Mouse (Mus musculus): ENCODE data around the gene Pom121. TPM values are rescaled to one million over a fixed set of nuclear protein-coding genes. Genes with fewer than 3 reads are reported as not detected.

The Pom121 gene
- polyA plus RNA-seq, 1 experiment, result 133 TPM

- TF ChIP-seq GATA1 (IDR thresholded peaks at IDR 0.05; ENCODE audit: low read length), result no peak
Observed at GRCm38 (mm10) chr5:135346430-135346829, 47.9 kb downstream of the Pom121 start.

- no peak for TF ChIP-seq GATA1 (IDR thresholded peaks at IDR 0.05; ENCODE audit: low read length)
Observed at GRCm38 (mm10) chr5:135345989-135346388, 48.4 kb downstream of the Pom121 start.

- TF ChIP-seq GATA1 (IDR thresholded peaks at IDR 0.05; ENCODE audit: low read length), result no peak
Observed at GRCm38 (mm10) chr5:135337575-135337974, 56.8 kb downstream of the Pom121 start.

- no peak for TF ChIP-seq GATA1 (IDR thresholded peaks at IDR 0.05; ENCODE audit: low read length)
Observed at GRCm38 (mm10) chr5:135331161-135331560, 63.2 kb downstream of the Pom121 start.

- no peak for TF ChIP-seq GATA1 (IDR thresholded peaks at IDR 0.05; ENCODE audit: low read length)
Observed at GRCm38 (mm10) chr5:135330201-135330600, 64.1 kb downstream of the Pom121 start.

- no peak for TF ChIP-seq GATA1 (IDR thresholded peaks at IDR 0.05; ENCODE audit: low read length)
Observed at GRCm38 (mm10) chr5:135329471-135329870, 64.9 kb downstream of the Pom121 start.

Other genes starting within 250 kb of the Pom121 start
- 19.8 and 25.0 TPM in 2 replicates for gene Tbl2, start 244.9 kb downstream of the Pom121 start, polyA plus RNA-seq (2012)
- 52.9 and 69.4 TPM in 2 replicates for gene Bcl7b, start 226.3 kb downstream of the Pom121 start, polyA plus RNA-seq (2012)
- 54.9 and 58.9 TPM in 2 replicates for gene Baz1b, start 207.3 kb downstream of the Pom121 start, polyA plus RNA-seq (2012)
- 3.9 and 5.0 TPM in 2 replicates for gene Fzd9, start 143.3 kb downstream of the Pom121 start, polyA plus RNA-seq (2012)
- gene Fkbp6, start 44.5 kb downstream of the Pom121 start, polyA plus RNA-seq (2012), result not detected in 2 replicates
- not detected in 2 replicates for gene Trim50, start 41.3 kb downstream of the Pom121 start, polyA plus RNA-seq (2012)
- 26.5 and 29.1 TPM in 2 replicates for gene Nsun5, start 24.6 kb downstream of the Pom121 start, polyA plus RNA-seq (2012)
- not detected in 2 replicates for gene Hip1, start 150.6 kb upstream of the Pom121 start, polyA plus RNA-seq (2012)
- gene Ccl26, start 169.0 kb upstream of the Pom121 start, polyA plus RNA-seq (2012), result not detected in 2 replicates
- gene Ccl24, start 178.5 kb upstream of the Pom121 start, polyA plus RNA-seq (2012), result not detected in 2 replicates
- gene Rhbdd2, start 238.1 kb upstream of the Pom121 start, polyA plus RNA-seq (2012), result 45.0 and 47.2 TPM in 2 replicates